Mouse (Mus musculus) left cerebral cortex, postnatal 25 days (tissue): ENCODE measurements at regions not wholly inside any gene's neighbourhood (a gene's known extent, or its start where the extent isn't known, plus 50 kb on each side); places are given as distances from the start of the nearest gene placed in this dataset.
A peak's percentile ranks its signal among the peaks of the same experiment; 100 is the strongest.

Source experiments
- DNase-seq, 2 experiments: peaks; one replicate each; pipeline ENCODE4 v3.0.0; 2022; ENCODE audit warnings: low spot score in 2 of 2, mixed read lengths in 1 of 2
- intact Hi-C: fragments of 180-260 bp; cut with DNase I; formaldehyde crosslinking; loops from one replicate; pipeline ENCODE4 v1.15.1; 2025

DNA sequence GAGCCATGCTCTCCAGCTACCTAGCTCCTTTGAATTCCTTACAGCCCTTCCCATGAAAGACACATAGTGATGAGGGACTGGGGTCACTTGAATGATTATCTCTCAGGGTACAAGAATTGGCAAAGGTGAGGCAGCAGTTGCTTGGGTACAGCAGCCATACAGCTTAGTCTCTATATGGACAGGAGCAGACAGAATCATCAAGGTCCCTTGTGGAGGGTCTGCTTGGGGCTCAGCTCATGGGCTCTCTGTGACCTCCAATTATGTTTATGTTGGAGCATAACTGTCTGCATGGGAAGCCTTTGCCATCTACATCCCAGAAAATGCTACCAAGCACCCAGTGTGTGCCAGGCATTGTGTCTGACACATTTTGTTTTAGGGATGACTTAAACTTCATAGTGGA is 118.4 kb upstream of the Lhcgr start:
- intact Hi-C loops, result no loop called here
- DNase-seq, result no peak

DNA sequence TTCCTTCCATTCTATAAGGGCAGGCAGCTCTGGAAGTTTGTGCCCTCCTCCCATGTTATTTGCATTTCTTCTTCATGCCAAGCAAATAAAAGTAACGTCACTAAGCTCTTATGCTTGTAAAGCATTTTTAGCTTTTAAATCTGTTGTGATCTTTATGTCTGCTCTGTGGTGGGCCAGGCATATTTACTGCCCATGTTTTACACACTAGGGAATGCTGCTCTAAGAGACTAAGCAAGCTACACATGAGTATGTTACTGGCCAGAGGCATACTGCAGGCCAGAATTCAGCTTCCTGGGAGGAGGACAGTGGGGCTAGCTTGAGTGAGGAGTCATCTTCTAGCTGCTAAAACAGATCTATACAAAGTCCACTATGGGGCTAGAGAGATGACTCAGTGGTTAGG is 110.0 kb upstream of the Lhcgr start:
- no peak for DNase-seq
- intact Hi-C loops, result no loop called here

- no peak for DNase-seq
- intact Hi-C loops, result no loop called here
Measured at GRCm38 (mm10) chr17:88900904-88901303, 109.1 kb upstream of the Lhcgr start.

- DNase-seq, result no peak
Measured at GRCm38 (mm10) chr17:88898705-88899668, 107.2 kb upstream of the Lhcgr start.

GRCm38 (mm10) chr17:88893451-88893850 is 101.7 kb upstream of the Lhcgr start:
- intact Hi-C loops, result no loop called here
- no peak for DNase-seq

More at GRCm38 (mm10) chr17:88898705-88899668, 107.2 kb upstream of the Lhcgr start:
- intact Hi-C loops, result no loop called here

GRCm38 (mm10) chr17:88885526-88885925 is 93.7 kb upstream of the Lhcgr start:
- no peak for DNase-seq
- intact Hi-C loops, result no loop called here

- intact Hi-C loops, result no loop called here
- DNase-seq, result no peak
Measured at GRCm38 (mm10) chr17:88879736-88880135, 87.9 kb upstream of the Lhcgr start.

DNA sequence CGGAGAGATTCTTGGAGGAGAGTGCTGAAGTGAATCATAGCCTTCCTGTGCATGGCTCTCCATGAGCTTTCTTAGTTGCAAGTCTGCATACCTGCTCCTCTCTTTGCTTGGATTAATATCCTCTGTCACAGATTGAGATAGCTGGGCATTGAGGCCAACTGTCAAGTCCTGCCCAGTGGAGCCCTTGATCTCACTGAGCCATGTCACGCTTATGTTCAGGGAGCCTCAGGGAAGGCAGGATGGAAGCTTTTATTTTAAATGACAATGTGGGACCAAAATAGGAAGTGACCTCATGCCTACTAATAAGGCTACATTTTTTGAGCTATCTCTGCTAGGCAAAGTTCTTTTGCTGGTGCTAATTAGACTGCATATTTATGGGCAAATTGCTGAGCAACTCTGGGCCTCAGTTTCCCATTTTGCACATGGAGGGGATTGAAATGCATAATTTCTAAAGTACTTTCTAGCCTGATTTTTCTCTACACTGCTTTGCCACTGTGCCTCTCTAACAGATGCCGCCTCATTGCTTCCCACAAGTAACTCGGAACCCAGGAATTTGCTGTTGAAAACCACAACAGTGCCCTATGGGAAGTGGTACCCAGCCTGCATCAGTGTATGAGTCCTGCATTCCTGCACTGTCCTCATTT is 78.7 kb upstream of the Lhcgr start:
- DNase-seq, result no peak
- intact Hi-C loops, result no loop called here

- DNase-seq, result no peak
- intact Hi-C loops, result no loop called here
Measured at GRCm38 (mm10) chr17:88864631-88865030, 72.8 kb upstream of the Lhcgr start.

GRCm38 (mm10) chr17:88864214-88864613 is 72.4 kb upstream of the Lhcgr start:
- intact Hi-C loops, result no loop called here
- DNase-seq, result no peak

DNA sequence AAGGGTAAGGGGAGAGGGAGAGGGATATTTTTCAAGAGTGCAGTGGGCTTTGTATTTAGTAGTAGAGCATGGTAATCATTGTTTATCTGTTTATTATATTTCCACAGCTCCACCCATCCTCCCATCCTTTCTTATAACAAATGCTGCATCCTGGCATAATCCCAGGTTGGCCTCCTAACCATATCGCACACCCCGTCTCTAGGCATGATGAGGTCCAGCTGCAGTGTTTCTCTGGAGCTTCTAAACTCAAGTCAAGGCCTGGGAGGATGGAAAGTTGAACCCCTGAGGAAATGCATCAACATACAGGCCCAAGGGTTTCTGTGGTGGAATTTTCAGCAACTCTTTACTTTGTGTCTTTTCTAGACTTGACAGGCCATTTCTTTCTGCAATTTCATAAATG is 69.3 kb upstream of the Lhcgr start:
- no peak for DNase-seq
- intact Hi-C loops, result no loop called here

GRCm38 (mm10) chr17:88860576-88860975 is 68.8 kb upstream of the Lhcgr start:
- DNase-seq, result no peak
- intact Hi-C loops, result no loop called here

DNA sequence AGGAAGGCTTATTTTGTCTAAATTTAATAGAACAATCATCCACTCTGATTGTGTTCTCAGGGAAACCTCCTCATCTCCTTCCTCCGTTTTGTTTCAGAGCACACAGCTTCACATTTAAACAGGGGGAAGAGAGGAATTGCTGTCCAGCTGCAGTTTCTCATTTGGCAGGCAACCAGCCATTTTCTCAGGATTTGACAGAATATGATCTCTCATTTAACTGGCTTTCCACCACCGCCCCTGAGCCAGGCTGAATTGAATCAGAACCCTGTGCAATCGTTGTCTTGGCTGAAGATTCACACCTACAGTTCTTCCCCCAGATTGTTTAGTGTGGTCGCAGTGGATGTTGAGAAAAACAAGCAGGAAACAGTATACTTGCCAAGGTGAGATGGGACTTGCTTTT is 66.9 kb upstream of the Lhcgr start:
- DNase-seq, result peak in 1 of 2 experiments; percentile 28
- intact Hi-C loops, result no loop called here

GRCm38 (mm10) chr17:88847255-88847654 is 55.5 kb upstream of the Lhcgr start:
- DNase-seq, result peak; percentile 28 to 36
- intact Hi-C loops, result no loop called here

- no peak for DNase-seq
- intact Hi-C loops, result no loop called here
Measured at GRCm38 (mm10) chr17:88845278-88845677, 53.5 kb upstream of the Lhcgr start.
